Mouse (Mus musculus): ENCODE results near the gene Cyp2c68. TPM values are rescaled to one million over a fixed set of nuclear protein-coding genes. Genes with fewer than 3 reads are reported as not detected.

The Cyp2c68 gene
- polyA plus RNA-seq, 1 experiment from 2014 or later, result 0.62 TPM

Other genes starting within 250 kb of the Cyp2c68 start
- not detected in 2 replicates for gene Cyp2c39, start 230.2 kb downstream of the Cyp2c68 start, polyA plus RNA-seq (2015; fragmentation: Nextera tagmentation; extraction: Ambion mirVana)
- gene Cyp2c67, start 92.0 kb downstream of the Cyp2c68 start, polyA plus RNA-seq (2015; fragmentation: Nextera tagmentation; extraction: Ambion mirVana), result not detected in 2 replicates
- gene Cyp2c40, start 71.8 kb upstream of the Cyp2c68 start, polyA plus RNA-seq (2015; fragmentation: Nextera tagmentation; extraction: Ambion mirVana), result not detected in 2 replicates
- not detected in 2 replicates for gene Cyp2c69, start 145.7 kb upstream of the Cyp2c68 start, polyA plus RNA-seq (2015; fragmentation: Nextera tagmentation; extraction: Ambion mirVana)

All from heart, embryonic 13.5 days (tissue).